Mouse (Mus musculus): Measurements from ENCODE around the gene Slc22a14.
A peak's percentile ranks its signal among the peaks of the same experiment; 100 is the strongest.

DNA sequence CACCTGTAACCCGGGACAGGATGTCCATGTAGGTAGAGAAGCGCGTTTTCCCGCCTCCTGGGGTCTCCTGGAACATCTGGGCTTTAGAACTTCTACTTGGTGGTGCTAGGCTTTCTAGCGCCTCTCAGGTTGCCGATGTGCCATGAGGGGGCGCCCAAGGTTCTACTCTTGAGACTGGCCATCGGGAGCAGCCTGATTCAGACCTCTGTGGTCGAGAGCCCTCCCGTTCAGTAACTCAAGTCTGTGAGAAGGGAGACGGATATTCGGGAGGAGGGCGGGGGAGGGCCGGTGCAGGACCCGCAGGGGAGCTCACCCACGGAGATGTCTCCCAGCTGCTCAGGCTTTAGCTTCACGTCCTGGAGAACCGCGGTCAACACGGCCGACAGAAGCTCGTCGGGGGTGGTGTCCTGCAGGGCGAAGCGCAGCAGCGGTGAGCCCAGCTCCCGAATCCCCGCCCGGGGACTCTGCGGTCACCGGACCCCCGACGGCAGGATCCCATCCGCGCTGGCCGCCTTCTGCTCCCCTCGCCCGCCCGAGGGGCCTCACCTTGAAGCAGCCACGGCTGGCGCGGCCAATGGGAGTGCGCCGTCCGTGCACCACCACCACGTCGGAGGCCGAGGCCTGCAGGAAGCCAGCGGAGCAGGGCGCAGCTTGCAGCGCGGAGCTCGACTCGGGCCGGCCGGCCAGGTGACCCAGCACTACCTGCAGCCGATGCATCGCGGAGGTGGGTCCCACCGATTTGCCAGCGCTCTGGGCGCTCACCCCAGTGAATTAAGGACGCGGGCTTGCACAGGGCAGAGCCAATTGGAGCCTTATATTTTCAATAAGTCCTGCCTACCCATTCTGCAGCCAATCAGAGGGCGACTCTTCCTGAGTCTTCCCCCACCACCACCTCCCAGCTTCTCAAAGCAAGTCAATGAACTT, 208.8 kb downstream of the Slc22a14 start, which contains the start of gene Acaa1b:
- TF ChIP-seq HCFC1 (IDR thresholded peaks at IDR 0.05; ENCODE audit: low read depth, low read length), result no peak
- peak; percentile 27 to 81 (median 76); a peak in 5 of 6 replicates for TF ChIP-seq CTCF (IDR thresholded peaks at IDR 0.05 in 2 of 3, conservative IDR thresholded peaks at IDR 0.05 in 1 of 3; ENCODE audit: control insufficient read depth in 1 of 3, insufficient read depth in 1 of 3, low read depth in 2 of 3, low read length in 3 of 3, poor library complexity in 1 of 3, severe bottlenecking in 1 of 3)
- no peak for TF ChIP-seq ZNF384 (IDR thresholded peaks at IDR 0.05; ENCODE audit: low read depth, low read length)
- TF ChIP-seq SIN3A (IDR thresholded peaks at IDR 0.05; ENCODE audit: low read length), result no peak
- no peak for TF ChIP-seq MAFK (IDR thresholded peaks at IDR 0.05; ENCODE audit: borderline replicate concordance, low read depth, low read length)
- TF ChIP-seq CHD2 (IDR thresholded peaks at IDR 0.05; ENCODE audit: low read length), result no peak
- TF ChIP-seq POLR2A (IDR thresholded peaks at IDR 0.05; ENCODE audit: control insufficient read depth in 1 of 2, insufficient read depth in 1 of 2, low read depth in 1 of 2, low read length in 2 of 2, poor library complexity in 1 of 2), result no peak
- no peak for TF ChIP-seq POLR2AphosphoS2 (IDR thresholded peaks at IDR 0.05; ENCODE audit: low read length)
